Mouse (Mus musculus) spleen, adult 2 months (tissue): ENCODE data around the gene Ipmk.
"Not testable (repeated sequence)": the region's sequence is repeated elsewhere in the genome, so short reads cannot be mapped to it uniquely, and the experiment has no call there.

ENCODE experiments used
- CTCF ChIP-seq: fragments of 200-500 bp; IDR thresholded peaks from 2 replicates; pipeline ENCODE4 v1.5.1; 2011; ENCODE audit warnings: mild to moderate bottlenecking, inconsistent platforms; ENCODE audit not compliant: insufficient read depth, insufficient read length, insufficient replicate concordance; ENCODE audit errors: extremely low read depth
- POLR2A ChIP-seq: fragments of 200-500 bp; IDR thresholded peaks from 2 replicates; pipeline ENCODE4 v1.6.1; 2011; ENCODE audit warnings: low read depth, low read length, inconsistent platforms

GRCm38 (mm10) chr10:71383552-71383924 lies 36.0 kb downstream of the Ipmk start:
- not testable (repeated sequence) for TF ChIP-seq CTCF, POLR2A
